Mouse (Mus musculus): Measurements from ENCODE around the gene Dmwd.

GRCm38 (mm10) chr7:19053136-19053532 is 22.9 kb upstream of the Dmwd start:
- TF ChIP-seq GATA1 (IDR thresholded peaks at IDR 0.05; ENCODE audit: borderline replicate concordance, low read length) (no peak), FLI1 (IDR thresholded peaks at IDR 0.05; ENCODE audit: low read length) (no peak)

Measured in megakaryocyte, embryonic 14.5 days (primary cell).